Mouse (Mus musculus) skeletal muscle tissue, adult 2 months (tissue): ENCODE data around the gene Utp20.
"Not testable (repeated sequence)": the region's sequence is repeated elsewhere in the genome, so short reads cannot be mapped to it uniquely, and the experiment has no call there.

Source experiments
- DNase-seq: peaks from one replicate; pipeline ENCODE4 v3.0.0-alpha.2; 2012; ENCODE audit warnings: low read depth, low spot score

Utp20 gene

GRCm38 (mm10) chr10:88826188-88826946, at the start of gene Utp20:
Utp20 (minus strand) TSS chr10:88826804.
- peak; percentile 65 for DNase-seq

GRCm38 (mm10) chr10:88874870-88875269, 48.3 kb upstream of the Utp20 start:
- DNase-seq = no peak

- no peak for DNase-seq
Measured at GRCm38 (mm10) chr10:88866017-88866416, 39.4 kb upstream of the Utp20 start.

- DNase-seq = no peak
Measured at GRCm38 (mm10) chr10:88862293-88862692, 35.7 kb upstream of the Utp20 start.

GRCm38 (mm10) chr10:88861416-88861815, 34.8 kb upstream of the Utp20 start:
- no peak for DNase-seq

GRCm38 (mm10) chr10:88860911-88861310, 34.3 kb upstream of the Utp20 start:
- DNase-seq = no peak

GRCm38 (mm10) chr10:88853326-88853725, 26.7 kb upstream of the Utp20 start:
- no peak for DNase-seq

GRCm38 (mm10) chr10:88849976-88850375, 23.4 kb upstream of the Utp20 start:
- DNase-seq = no peak

- no peak for DNase-seq
Measured at GRCm38 (mm10) chr10:88848876-88849476, 22.4 kb upstream of the Utp20 start.

GRCm38 (mm10) chr10:88834227-88834626, 7.6 kb upstream of the Utp20 start:
- no peak for DNase-seq

- DNase-seq = no peak
Measured at GRCm38 (mm10) chr10:88828361-88828760, 1.8 kb upstream of the Utp20 start.

- DNase-seq = no peak
Measured at GRCm38 (mm10) chr10:88827596-88827995, 992 bp upstream of the Utp20 start.

- DNase-seq = not testable (repeated sequence)
Measured at GRCm38 (mm10) chr10:88826947-88827306, 323 bp upstream of the Utp20 start.

- no peak for DNase-seq
Measured at GRCm38 (mm10) chr10:88817335-88817734, 9.3 kb downstream of the Utp20 start.

- no peak for DNase-seq
Measured at GRCm38 (mm10) chr10:88815256-88815655, 11.3 kb downstream of the Utp20 start.

GRCm38 (mm10) chr10:88811704-88812103, 14.9 kb downstream of the Utp20 start:
- no peak for DNase-seq

- no peak for DNase-seq
Measured at GRCm38 (mm10) chr10:88802236-88802635, 24.4 kb downstream of the Utp20 start.

- no peak for DNase-seq
Measured at GRCm38 (mm10) chr10:88799381-88799780, 27.2 kb downstream of the Utp20 start.

GRCm38 (mm10) chr10:88797452-88797851, 29.2 kb downstream of the Utp20 start:
- DNase-seq = no peak

- no peak for DNase-seq
Measured at GRCm38 (mm10) chr10:88796939-88797338, 29.7 kb downstream of the Utp20 start.

GRCm38 (mm10) chr10:88795226-88795625, 31.4 kb downstream of the Utp20 start:
- DNase-seq = no peak

GRCm38 (mm10) chr10:88794606-88795005, 32.0 kb downstream of the Utp20 start:
- no peak for DNase-seq

GRCm38 (mm10) chr10:88793671-88794070, 32.9 kb downstream of the Utp20 start:
- DNase-seq = no peak
